Mouse (Mus musculus) thymus, adult 2 months (tissue): ENCODE data around the gene Capns1.

ENCODE experiments used
- CTCF ChIP-seq: fragments of 200-500 bp; IDR thresholded peaks from 2 replicates; pipeline ENCODE4 v1.5.1; 2012; ENCODE audit warnings: mild to moderate bottlenecking, control low read depth, low read length, moderate library complexity, borderline replicate concordance; ENCODE audit not compliant: control insufficient read depth, poor library complexity, insufficient read depth; ENCODE audit errors: extremely low read depth
- POLR2A ChIP-seq: fragments of 200-500 bp; IDR thresholded peaks from 2 replicates; pipeline ENCODE4 v1.6.1; 2012; ENCODE audit warnings: mild to moderate bottlenecking, low read length, control low read depth, moderate library complexity; ENCODE audit not compliant: control insufficient read depth, poor library complexity, insufficient read depth; ENCODE audit errors: extremely low read depth

- TF ChIP-seq CTCF (no peak), POLR2A (no peak)
Measured at GRCm38 (mm10) chr7:30199498-30200139, 1.0 kb upstream of the Capns1 start.
